Mouse (Mus musculus) CH12.LX (cell line): Measurements from ENCODE around the gene St8sia6.

Experiments used
- BHLHE40 ChIP-seq: IDR thresholded peaks from 2 replicates; pipeline ENCODE4 v1.6.1; 2011; ENCODE audit warnings: mild to moderate bottlenecking, low read depth, low read length, improper control_type of control experiment
- E2F4 ChIP-seq: IDR thresholded peaks from 2 replicates; pipeline ENCODE4 v1.6.1; 2011; ENCODE audit warnings: low read depth, low read length, improper control_type of control experiment; ENCODE audit not compliant: insufficient replicate concordance
- EP300 ChIP-seq: IDR thresholded peaks from 2 replicates; pipeline ENCODE4 v1.6.1; 2011; ENCODE audit warnings: low read length, improper control_type of control experiment
- MEF2A ChIP-seq: IDR thresholded peaks from 2 replicates; pipeline ENCODE4 v1.6.1; 2014; ENCODE audit warnings: low read depth, mild to moderate bottlenecking, inconsistent platforms, low read length, improper control_type of control experiment, borderline replicate concordance
- ZC3H11A ChIP-seq: IDR thresholded peaks from 2 replicates; pipeline ENCODE4 v1.6.1; 2012; ENCODE audit warnings: low read depth, mild to moderate bottlenecking, inconsistent platforms, low read length, improper control_type of control experiment

DNA sequence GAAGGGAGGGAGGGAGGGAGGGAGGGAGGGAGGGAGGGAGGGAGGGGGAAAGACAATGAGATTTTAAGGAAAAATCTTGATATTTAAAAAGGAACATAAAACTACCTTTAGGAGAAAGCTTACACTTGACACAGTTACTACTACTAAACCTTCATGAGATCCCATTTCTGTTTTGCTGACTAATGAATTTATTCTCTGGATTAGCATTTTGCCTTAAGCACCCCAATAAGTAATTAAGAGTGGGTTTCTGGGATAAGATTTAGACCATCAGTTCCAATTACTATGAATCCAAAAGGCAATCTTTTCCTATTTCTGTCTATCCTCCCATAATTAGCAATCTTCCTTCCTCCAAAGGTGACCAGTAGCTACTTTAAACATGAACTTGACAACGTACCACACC, 44.7 kb downstream of the St8sia6 start:
- TF ChIP-seq EP300 (no peak), ZC3H11A (no peak), MEF2A (no peak), BHLHE40 (no peak), E2F4 (no peak)
